Mouse (Mus musculus): ENCODE measurements around the gene Ndufb6. TPM values are rescaled to one million over a fixed set of nuclear protein-coding genes. Genes with fewer than 3 reads are reported as not detected.
A peak's percentile ranks its signal among the peaks of the same experiment; 100 is the strongest.

Gene Ndufb6
- total RNA-seq (2014; rRNA removed) (187 and 250 TPM in 2 replicates), polyA plus RNA-seq (2015; fragmentation: Nextera tagmentation; extraction: Ambion mirVana) (392 and 475 TPM in 2 replicates)

- Histone ChIP-seq H3K9ac (peak within 1 kb of the TSS; percentile 80), H3K27ac (ENCODE audit: low read depth, low read length) (0 out of 2 replicates have a peak within 1 kb of the TSS, but pooled peaks have one; percentile 35), H3K36me3 (ENCODE audit: insufficient read depth) (peaks cover 11% of the 10 kb centered on the region; the same call in 1 of the 2 replicates), H3K4me3 (ENCODE audit: low read depth, low read length) (peak within 1 kb of the TSS; percentile 79), H3K4me1 (ENCODE audit: insufficient read depth) (no peaks in the 10 kb centered on the region), H3K27me3 (ENCODE audit: insufficient read depth, low read length) (no peaks in the 10 kb centered on the region), H3K9me3 (ENCODE audit: low read length) (no peaks in the 10 kb centered on the region), H3K4me2 (ENCODE audit: low read depth) (peak within 1 kb of the TSS; percentile 84)
- WGBS, result 1% methylated on average over 36 of the region's 36 CpGs
- peak; percentile 97 for DNase-seq
- ATAC-seq, result peak; percentile 96
- TF ChIP-seq CTCF (IDR thresholded peaks at IDR 0.05; ENCODE audit: low read depth), result no peak
Measured at GRCm38 (mm10) chr4:40279276-40279900, at the start of gene Ndufb6. Gene Ndufb6, minus strand, starts transcription at chr4:40279421.

GRCm38 (mm10) chr4:40327161-40327560 is 47.9 kb upstream of the Ndufb6 start:
- WGBS, result 89% methylated on average over 3 of the region's 3 CpGs
- Histone ChIP-seq H3K4me2 (ENCODE audit: low read depth) (no peak overlapping the region), H3K9ac (no peak overlapping the region), H3K27ac (ENCODE audit: low read depth, low read length) (no peak overlapping the region), H3K9me3 (ENCODE audit: low read length) (no peaks in the 10 kb centered on the region), H3K36me3 (ENCODE audit: insufficient read depth) (no peaks in the 10 kb centered on the region), H3K4me1 (ENCODE audit: insufficient read depth) (no peaks in the 10 kb centered on the region), H3K27me3 (ENCODE audit: insufficient read depth, low read length) (no peaks in the 10 kb centered on the region), H3K4me3 (ENCODE audit: low read depth, low read length) (no peak overlapping the region)
- ATAC-seq (no peak), DNase-seq (no peak)
- no peak for TF ChIP-seq CTCF (IDR thresholded peaks at IDR 0.05; ENCODE audit: low read depth)

- Histone ChIP-seq H3K4me3 (ENCODE audit: low read depth, low read length) (no peak overlapping the region), H3K27ac (ENCODE audit: low read depth, low read length) (no peak overlapping the region), H3K27me3 (ENCODE audit: insufficient read depth, low read length) (no peaks in the 10 kb centered on the region), H3K36me3 (ENCODE audit: insufficient read depth) (no peaks in the 10 kb centered on the region), H3K9me3 (ENCODE audit: low read length) (no peaks in the 10 kb centered on the region), H3K4me1 (ENCODE audit: insufficient read depth) (no peaks in the 10 kb centered on the region), H3K4me2 (ENCODE audit: low read depth) (no peak overlapping the region), H3K9ac (no peak overlapping the region)
- whole genome bisulfite sequencing, result 88% methylated on average over 7 of the region's 7 CpGs
- DNase-seq (no peak), ATAC-seq (no peak)
- TF ChIP-seq CTCF (IDR thresholded peaks at IDR 0.05; ENCODE audit: low read depth), result no peak
Measured at GRCm38 (mm10) chr4:40324620-40325019, 45.4 kb upstream of the Ndufb6 start.

GRCm38 (mm10) chr4:40317404-40317803 is 38.2 kb upstream of the Ndufb6 start:
- Histone ChIP-seq H3K36me3 (ENCODE audit: insufficient read depth) (no peaks in the 10 kb centered on the region), H3K4me1 (ENCODE audit: insufficient read depth) (no peaks in the 10 kb centered on the region), H3K9ac (no peak overlapping the region), H3K27me3 (ENCODE audit: insufficient read depth, low read length) (no peaks in the 10 kb centered on the region), H3K4me2 (ENCODE audit: low read depth) (no peak overlapping the region), H3K4me3 (ENCODE audit: low read depth, low read length) (no peak overlapping the region), H3K27ac (ENCODE audit: low read depth, low read length) (no peak overlapping the region), H3K9me3 (ENCODE audit: low read length) (no peaks in the 10 kb centered on the region)
- ATAC-seq, result peak; percentile 59; the same call in 1 of the 2 replicates
- TF ChIP-seq CTCF (IDR thresholded peaks at IDR 0.05; ENCODE audit: low read depth), result no peak
- peak; percentile 46 for DNase-seq
- WGBS, result 70% methylated on average over 3 of the region's 3 CpGs

- DNase-seq (no peak), ATAC-seq (no peak)
- no peak overlapping the region for H3K27ac ChIP-seq (ENCODE audit: low read depth, low read length)
- no peak overlapping the region for H3K9ac ChIP-seq
- no peaks in the 10 kb centered on the region for H3K36me3 ChIP-seq (ENCODE audit: insufficient read depth)
- H3K9me3 ChIP-seq (ENCODE audit: low read length), result no peaks in the 10 kb centered on the region
- H3K27me3 ChIP-seq (ENCODE audit: insufficient read depth, low read length), result no peaks in the 10 kb centered on the region
- H3K4me1 ChIP-seq (ENCODE audit: insufficient read depth), result no peaks in the 10 kb centered on the region
- no peak overlapping the region for H3K4me2 ChIP-seq (ENCODE audit: low read depth)
- H3K4me3 ChIP-seq (ENCODE audit: low read depth, low read length), result no peak overlapping the region
- 90% methylated on average over 6 of the region's 6 CpGs for WGBS
- no peak for TF ChIP-seq CTCF (IDR thresholded peaks at IDR 0.05; ENCODE audit: low read depth)
Measured at GRCm38 (mm10) chr4:40313026-40313425, 33.8 kb upstream of the Ndufb6 start.

GRCm38 (mm10) chr4:40312213-40312612 is 33.0 kb upstream of the Ndufb6 start:
- H3K27me3 ChIP-seq (ENCODE audit: insufficient read depth, low read length), result no peaks in the 10 kb centered on the region
- H3K9me3 ChIP-seq (ENCODE audit: low read length), result no peaks in the 10 kb centered on the region
- WGBS, result 88% methylated on average over 1 of the region's 1 CpGs
- TF ChIP-seq CTCF (IDR thresholded peaks at IDR 0.05; ENCODE audit: low read depth), result no peak
- no peaks in the 10 kb centered on the region for H3K4me1 ChIP-seq (ENCODE audit: insufficient read depth)
- no peaks in the 10 kb centered on the region for H3K36me3 ChIP-seq (ENCODE audit: insufficient read depth)
- no peak overlapping the region for H3K27ac ChIP-seq (ENCODE audit: low read depth, low read length)
- H3K9ac ChIP-seq, result no peak overlapping the region
- no peak for DNase-seq
- no peak overlapping the region for H3K4me2 ChIP-seq (ENCODE audit: low read depth)
- no peak for ATAC-seq
- H3K4me3 ChIP-seq (ENCODE audit: low read depth, low read length), result no peak overlapping the region

GRCm38 (mm10) chr4:40310796-40311383 is 31.7 kb upstream of the Ndufb6 start:
- 75% methylated on average over 11 of the region's 11 CpGs for WGBS
- Histone ChIP-seq H3K9ac (no peak overlapping the region), H3K4me3 (ENCODE audit: low read depth, low read length) (no peak overlapping the region), H3K4me2 (ENCODE audit: low read depth) (no peak overlapping the region), H3K9me3 (ENCODE audit: low read length) (no peaks in the 10 kb centered on the region), H3K36me3 (ENCODE audit: insufficient read depth) (no peaks in the 10 kb centered on the region), H3K27me3 (ENCODE audit: insufficient read depth, low read length) (no peaks in the 10 kb centered on the region), H3K27ac (ENCODE audit: low read depth, low read length) (no peak overlapping the region), H3K4me1 (ENCODE audit: insufficient read depth) (no peaks in the 10 kb centered on the region)
- DNase-seq (no peak), ATAC-seq (no peak)
- TF ChIP-seq CTCF (IDR thresholded peaks at IDR 0.05; ENCODE audit: low read depth), result no peak
